Mouse (Mus musculus) Patski (cell line): Measurements from ENCODE around the gene Usp30. TPM values are rescaled to one million over a fixed set of nuclear protein-coding genes. Genes with fewer than 3 reads are reported as not detected.

Experiments used
- ATAC-seq: fragments of 100-300 bp; one replicate; pipeline ENCODE4 v1.8.0; 2021
- CTCF ChIA-PET: fragments of 350-600 bp; sonication (Branson Sonifier 250); formaldehyde crosslinking; loops from one replicate; lab custom pipeline; 2022; ENCODE audit warnings: inconsistent platforms; lab: Charles Lee
- POLR2A ChIA-PET: fragments of 350-600 bp; sonication (Branson Sonifier 250); formaldehyde crosslinking; loops from one replicate; lab custom pipeline; 2022; ENCODE audit warnings: antibody characterized with exemption, inconsistent platforms; lab: Charles Lee
- DNase-seq: peaks from one replicate; pipeline ENCODE4 v3.0.0-alpha.2; 2011; ENCODE audit warnings: low read depth, low spot score
- H3K27me3 ChIP-seq: fragments of 371-371 bp; one replicate; pipeline ENCODE4 v1.5.1; 2021
- CTCF ChIP-seq: fragments of 100-300 bp; IDR thresholded peaks from one replicate; pipeline ENCODE4 v1.5.1; 2021
- in situ Hi-C: fragments of 300-500 bp; cut with MboI; formaldehyde crosslinking; loops from 3 replicates; pipeline ENCODE4 v1.11.1; 2018; ENCODE audit warnings: low pct_unique_long_range_greater_than_20kb, mixed read lengths
- polyA plus RNA-seq: library from polyadenylated mRNA; unstranded; gene quantifications from one replicate; pipeline ENCODE4 v1.2.3, GENCODE M21; 2021

Gene Usp30
- polyA plus RNA-seq, 1 experiment from 2014 or later, result 36.2 TPM

DNA sequence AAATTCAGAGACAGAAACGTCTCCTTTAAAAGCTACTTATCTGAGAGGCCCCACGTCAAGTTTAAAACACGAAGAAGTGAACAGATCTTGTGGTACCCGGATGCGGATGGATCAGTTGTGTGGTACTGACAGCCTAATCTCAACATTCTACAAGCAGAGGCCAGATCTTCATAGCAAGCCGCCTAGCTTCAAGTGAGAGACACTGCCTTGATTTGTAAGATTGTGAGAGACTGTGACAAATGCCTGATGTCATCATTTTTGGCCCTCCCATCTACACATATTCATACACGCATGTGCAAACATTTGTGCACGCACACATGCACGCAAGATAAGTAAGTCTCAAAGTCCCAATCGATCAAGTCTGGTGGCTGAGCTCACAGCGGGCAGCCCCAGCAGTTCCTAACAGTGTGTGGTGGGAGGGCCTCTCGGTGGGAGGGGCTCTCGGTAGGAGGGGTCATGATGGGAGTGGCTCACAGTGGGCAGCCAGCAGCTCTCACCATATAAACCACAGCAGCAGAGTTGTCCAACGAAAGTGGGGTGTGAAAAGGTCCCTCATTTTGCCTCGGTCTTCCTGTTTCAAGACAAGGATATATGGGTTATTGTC, 23.8 kb upstream of the Usp30 start:
- in situ Hi-C loops, result no loop called here

DNA sequence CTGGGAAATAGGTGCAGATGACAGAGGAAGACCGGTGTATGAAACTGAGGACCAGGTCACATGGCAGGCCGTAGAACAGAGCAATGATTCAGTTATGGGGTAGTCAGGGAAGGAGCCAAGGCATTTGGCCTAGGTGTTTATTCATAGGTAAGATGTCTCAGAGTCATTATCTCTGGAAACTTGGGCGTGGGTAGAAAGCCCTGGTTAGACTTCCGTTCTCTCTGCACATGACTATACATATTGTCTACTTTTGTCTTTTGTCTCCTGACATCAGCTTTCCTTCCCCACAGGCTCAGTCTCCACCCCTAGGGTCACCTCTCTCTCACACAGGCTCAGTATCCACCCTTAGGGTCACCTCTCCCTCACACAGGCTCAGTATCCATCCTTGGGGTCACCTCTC, 21.5 kb upstream of the Usp30 start:
- ATAC-seq (no peak), DNase-seq (no peak)
- ChIA-PET POLR2A (no interaction called here), CTCF (interaction anchor here (1.4 kb wide), 1 partner anchor 8 kb away, joined by 4 read pairs; no protein-coding TSS in a partner anchor)
- no peak for TF ChIP-seq CTCF
- in situ Hi-C loops, result no loop called here
- H3K27me3 ChIP-seq, result no peaks in the 10 kb centered on the region

More for the DNA sequence above, 23.8 kb upstream of the Usp30 start:
- TF ChIP-seq CTCF, result no peak
- CTCF ChIA-PET, result interaction anchor here (0.8 kb wide), 1 partner anchor 11 kb away, joined by 3 read pairs; no protein-coding TSS in a partner anchor
- H3K27me3 ChIP-seq, result no peaks in the 10 kb centered on the region
- POLR2A ChIA-PET, result no interaction called here
- no peak for ATAC-seq
- DNase-seq, result no peak

DNA sequence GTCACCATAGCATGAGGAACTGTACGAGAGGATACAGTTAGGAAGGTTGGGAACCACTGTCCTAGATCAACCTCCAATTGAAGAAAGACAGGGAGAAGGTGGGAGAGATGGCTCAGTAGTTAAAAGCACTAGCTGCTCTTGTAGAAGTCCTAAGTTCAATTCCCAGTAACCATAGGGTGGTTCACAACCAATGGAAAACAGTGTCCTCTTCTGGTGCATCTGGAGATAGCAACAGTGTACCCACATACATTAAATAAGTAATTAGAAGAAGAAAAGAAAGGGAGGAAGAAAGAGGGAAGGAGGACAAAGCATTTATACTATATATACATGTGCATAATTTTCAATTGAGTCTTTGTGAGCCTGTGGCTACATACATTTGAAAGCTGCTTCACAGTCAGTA, 20.1 kb upstream of the Usp30 start:
- in situ Hi-C loops, result loop anchor here (5.0 kb wide), 3 partner anchors 48 to 193 kb away; no protein-coding TSS in a partner anchor
- ATAC-seq, result no peak
- TF ChIP-seq CTCF, result peak; percentile 69
- ChIA-PET POLR2A (no interaction called here), CTCF (interaction anchor here (1.0 to 6.1 kb wide), 7 partner anchors 8 to 91 kb away, joined by 3 to 44 read pairs (median 5); partner anchors contain the start of gene Alkbh2)
- DNase-seq, result no peak
- no peaks in the 10 kb centered on the region for H3K27me3 ChIP-seq

DNA sequence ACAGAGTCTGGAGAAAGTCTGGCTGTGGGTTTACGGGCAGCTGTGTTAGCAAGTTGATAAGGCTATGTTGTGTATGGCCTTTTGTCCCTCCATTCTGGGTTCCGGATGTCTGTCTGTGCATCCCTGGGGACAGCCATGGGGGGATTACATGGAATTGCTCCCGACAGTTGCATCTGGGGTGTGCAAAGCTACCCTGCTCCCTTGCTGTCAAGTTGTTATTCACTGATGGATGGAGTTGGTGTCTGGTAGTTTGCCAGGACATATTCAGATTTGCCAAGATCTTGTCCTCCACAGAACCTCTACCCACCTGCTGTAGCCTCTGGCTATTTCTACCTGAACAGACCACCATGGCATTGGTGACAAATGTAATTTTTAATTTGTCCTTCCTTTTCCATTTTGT, 19.1 kb upstream of the Usp30 start:
- DNase-seq, result no peak
- in situ Hi-C loops, result loop anchor here (5.0 kb wide), 3 partner anchors 49 to 194 kb away; no protein-coding TSS in a partner anchor
- CTCF ChIA-PET, result interaction anchor here (0.8 to 6.1 kb wide), 19 partner anchors 9 to 273 kb away, joined by 3 to 44 read pairs (median 4); partner anchors contain the start of gene Alkbh2
- no peak for ATAC-seq
- H3K27me3 ChIP-seq, result no peaks in the 10 kb centered on the region
- TF ChIP-seq CTCF, result no peak
- POLR2A ChIA-PET, result interaction anchor here (0.6 to 0.8 kb wide), 2 partner anchors 91 to 263 kb away, joined by 3 read pairs; no protein-coding TSS in a partner anchor

DNA sequence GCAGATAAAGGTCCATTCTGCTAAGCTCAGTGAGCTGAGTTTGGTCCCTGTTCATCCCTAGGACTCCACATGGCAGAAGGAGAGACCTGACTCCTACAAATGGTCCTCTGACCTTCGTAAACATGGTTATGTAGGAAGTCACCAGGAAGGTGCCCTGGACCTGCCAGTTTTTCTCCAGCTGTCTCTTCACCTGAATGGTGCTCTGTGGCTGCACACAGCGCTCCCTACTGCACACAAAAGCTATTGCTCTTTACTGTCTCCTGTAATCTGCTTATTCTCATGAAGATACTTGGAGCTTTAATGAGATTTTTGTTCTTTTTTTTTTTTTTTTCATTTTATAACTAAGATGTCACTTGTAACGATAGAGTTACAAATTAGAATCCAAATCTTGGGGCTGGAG, 18.7 kb upstream of the Usp30 start:
- no peaks in the 10 kb centered on the region for H3K27me3 ChIP-seq
- in situ Hi-C loops, result loop anchor here (5.0 kb wide), 3 partner anchors 49 to 194 kb away; no protein-coding TSS in a partner anchor
- TF ChIP-seq CTCF, result peak; percentile 29
- ChIA-PET CTCF (interaction anchor here (0.8 to 6.1 kb wide), 28 partner anchors 9 to 273 kb away, joined by 3 to 44 read pairs (median 4); partner anchors contain the start of genes Alkbh2 and Coro1c), POLR2A (interaction anchor here (0.6 to 0.8 kb wide), 3 partner anchors 81 to 263 kb away, joined by 3 read pairs; no protein-coding TSS in a partner anchor)
- ATAC-seq, result no peak
- no peak for DNase-seq

DNA sequence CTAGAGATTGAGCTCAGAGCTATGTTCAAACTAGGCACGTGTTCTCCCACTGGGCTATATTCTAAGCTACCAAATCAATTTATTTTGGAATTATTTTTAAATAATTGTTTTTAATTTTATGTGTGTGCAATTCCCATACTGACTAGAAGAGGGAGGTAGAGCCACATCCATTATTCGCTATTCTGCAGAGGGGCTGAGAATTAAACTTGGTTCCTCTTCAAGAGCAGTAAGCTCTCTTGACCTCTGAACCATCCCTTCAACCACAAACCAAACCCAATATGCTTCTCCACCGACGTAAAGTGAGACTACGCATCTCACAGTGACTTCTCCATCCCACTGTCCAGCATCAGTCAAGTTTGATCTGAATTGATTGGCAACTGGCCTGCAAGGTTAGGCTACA, 18.1 kb upstream of the Usp30 start:
- peak; percentile 65 for TF ChIP-seq CTCF
- ChIA-PET POLR2A (interaction anchor here (0.7 to 0.8 kb wide), 2 partner anchors 82 to 92 kb away, joined by 3 read pairs; no protein-coding TSS in a partner anchor), CTCF (interaction anchor here (0.8 to 6.1 kb wide), 27 partner anchors 10 to 274 kb away, joined by 3 to 44 read pairs (median 4); partner anchors contain the start of gene Coro1c)
- ATAC-seq (no peak), DNase-seq (no peak)
- in situ Hi-C loops, result loop anchor here (5.0 kb wide), 3 partner anchors 50 to 195 kb away; no protein-coding TSS in a partner anchor
- no peaks in the 10 kb centered on the region for H3K27me3 ChIP-seq

DNA sequence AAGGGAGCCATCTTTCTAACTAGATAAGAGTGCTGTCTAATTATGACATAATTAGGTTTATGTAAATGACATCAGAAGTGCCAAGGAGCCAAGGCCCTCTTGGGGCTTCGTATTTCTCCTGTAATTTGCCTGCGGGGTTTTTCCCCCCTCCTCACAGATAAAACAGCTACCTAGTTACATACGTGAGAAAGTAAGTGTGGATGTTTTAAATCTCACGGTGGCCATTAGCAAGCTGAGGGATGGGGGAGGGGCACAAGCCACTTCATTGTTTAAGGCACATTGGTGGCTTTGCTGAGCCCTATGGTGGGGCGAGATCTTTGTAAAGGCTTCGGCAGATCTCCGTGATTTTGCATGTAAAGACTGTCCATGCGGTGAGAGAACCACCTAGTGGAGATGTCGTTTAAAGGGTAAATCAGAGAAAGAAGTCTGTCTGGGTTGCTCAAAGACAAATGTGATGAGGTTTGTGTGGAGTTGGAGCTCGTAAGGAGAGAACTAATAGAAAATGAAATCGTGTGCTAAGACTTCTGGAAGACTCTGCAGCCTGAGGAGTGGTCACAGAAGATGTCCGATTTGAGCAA, 16.4 kb upstream of the Usp30 start:
- in situ Hi-C loops, result loop anchor here (5.0 kb wide), 3 partner anchors 52 to 197 kb away; no protein-coding TSS in a partner anchor

DNA sequence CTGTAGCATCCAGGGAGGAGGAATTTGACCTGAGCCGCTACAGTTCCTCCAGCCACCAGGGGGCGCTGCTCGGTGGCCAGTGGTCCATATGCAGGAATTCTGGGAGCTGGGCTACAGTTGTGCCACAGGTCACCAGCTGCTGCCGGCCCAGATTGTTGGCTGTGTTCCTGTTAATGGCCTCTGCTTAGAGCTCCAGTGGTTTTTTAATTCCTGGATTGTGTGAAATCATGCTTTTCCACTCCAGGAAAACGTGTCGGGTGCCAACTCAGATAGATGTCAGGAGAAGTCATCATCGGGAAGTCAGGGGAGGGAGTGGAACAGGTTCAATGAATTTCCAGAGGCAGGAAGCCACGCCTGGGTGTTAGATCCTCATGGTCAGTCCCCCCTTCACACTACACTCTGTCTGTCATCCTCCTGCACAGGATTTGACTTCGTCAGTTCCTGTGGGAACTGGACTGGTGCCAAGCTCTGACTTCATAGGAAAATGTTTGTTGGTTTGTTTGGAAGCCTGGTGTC, 13.0 kb upstream of the Usp30 start:
- peak; percentile 96 for TF ChIP-seq CTCF
- ChIA-PET POLR2A (interaction anchor here (0.5 kb wide), 1 partner anchor 178 kb away, joined by 4 read pairs; no protein-coding TSS in a partner anchor), CTCF (interaction anchor here (0.6 to 4.1 kb wide), 22 partner anchors 8 to 257 kb away, joined by 3 to 18 read pairs (median 3); partner anchors contain the start of genes Svop, Ung and Usp30)
- H3K27me3 ChIP-seq, result no peaks in the 10 kb centered on the region
- peak; percentile 56 for DNase-seq
- in situ Hi-C loops, result loop anchor here (5.0 kb wide), 1 partner anchor 255 kb away; no protein-coding TSS in a partner anchor
- ATAC-seq, result peak; percentile 31

More for the DNA sequence above, 16.4 kb upstream of the Usp30 start:
- no peak for TF ChIP-seq CTCF
- DNase-seq (no peak), ATAC-seq (no peak)
- ChIA-PET POLR2A (interaction anchor here (0.7 kb wide), 1 partner anchor 97 kb away, joined by 3 read pairs; no protein-coding TSS in a partner anchor), CTCF (interaction anchor here (0.9 to 6.1 kb wide), 3 partner anchors 11 to 95 kb away, joined by 3 to 44 read pairs (median 18); no protein-coding TSS in a partner anchor)
- H3K27me3 ChIP-seq, result no peaks in the 10 kb centered on the region

DNA sequence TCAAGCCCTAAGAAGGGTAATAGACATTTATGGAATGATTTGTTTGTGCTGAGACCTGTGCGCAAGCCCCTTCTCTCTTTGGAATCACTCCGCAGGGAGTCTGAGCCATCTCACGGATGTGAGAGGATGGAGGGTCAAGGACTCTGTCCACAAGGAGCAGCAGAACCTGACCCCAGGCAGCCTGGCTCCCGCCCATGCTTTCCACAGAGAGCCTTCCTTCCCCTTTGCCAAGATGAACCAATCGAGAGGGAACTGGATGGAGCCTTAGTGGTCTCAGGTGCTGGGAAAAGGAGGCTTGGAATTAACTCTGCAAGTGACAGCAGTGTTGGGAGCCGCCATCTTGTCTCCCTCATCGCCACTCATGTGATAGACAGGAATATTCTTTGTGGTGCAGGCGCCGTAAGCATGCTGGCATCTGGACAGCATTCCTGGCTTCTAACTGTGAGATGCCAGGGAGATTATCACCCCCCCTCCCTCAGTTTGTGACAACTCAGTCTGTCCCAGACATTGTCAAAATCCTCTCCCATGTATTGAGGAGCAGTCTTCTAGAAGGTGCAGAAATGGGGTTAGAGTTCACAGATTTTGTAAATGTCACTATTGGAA, 8.0 kb upstream of the Usp30 start:
- ChIA-PET POLR2A (no interaction called here), CTCF (no interaction called here)
- H3K27me3 ChIP-seq, result peaks cover 4% of the 10 kb centered on the region
- in situ Hi-C loops, result no loop called here
- no peak for DNase-seq
- TF ChIP-seq CTCF, result no peak
- no peak for ATAC-seq
